Mouse (Mus musculus): ENCODE results near the gene Mrps21. TPM values are rescaled to one million over a fixed set of nuclear protein-coding genes. Genes with fewer than 3 reads are reported as not detected.

The Mrps21 gene
- 668 and 693 TPM in 2 replicates for polyA plus RNA-seq (2021; fragmentation: Nextera tagmentation)
- long read RNA-seq, experiment 1, transcript Mrps21-201 (3 exons, 488 nt): major isoform, 32 of 39 reads
- long read RNA-seq, experiment 1, partial matches to known transcripts: 0 of 39 reads
- long read RNA-seq, experiment 1, other reads (novel, unspliced or antisense): 4 of 39 reads
- long read RNA-seq, experiment 2, transcript Mrps21-201 (3 exons, 488 nt): major isoform, 223 of 250 reads
- long read RNA-seq, experiment 2, transcript Mrps21-202 (2 exons, 405 nt): minor isoform, 24 of 250 reads
- long read RNA-seq, experiment 2, partial matches to known transcripts: 0 of 250 reads
- long read RNA-seq, experiment 2, other reads (novel, unspliced or antisense): 3 of 250 reads

DNA sequence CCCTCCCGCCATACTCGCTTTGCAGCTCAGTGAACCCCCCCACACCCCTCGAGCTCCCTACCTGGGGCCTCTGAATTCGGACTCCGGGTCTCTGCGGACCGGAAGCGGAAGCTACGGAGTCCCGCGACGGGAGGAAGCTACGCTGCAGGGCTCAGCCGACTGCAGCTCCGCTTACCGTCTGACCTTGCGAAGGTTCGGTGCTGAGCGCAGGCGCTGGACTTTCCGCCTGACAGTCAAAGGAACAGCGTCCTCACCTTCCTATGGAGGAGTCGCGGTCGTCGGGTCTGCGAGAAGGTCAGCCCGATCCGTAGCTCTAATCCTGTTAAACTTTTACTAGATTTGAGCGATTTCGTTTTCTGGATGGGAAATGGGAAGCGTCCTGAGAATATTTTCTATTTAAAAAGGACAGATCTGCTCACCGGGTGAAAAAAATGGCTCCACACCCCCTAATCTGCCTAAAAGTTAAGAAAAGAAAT is at the start of gene Mrps21:
TSS of gene Mrps21 (minus strand) at position 128 of the 476 bp plus-strand sequence.

DNA sequence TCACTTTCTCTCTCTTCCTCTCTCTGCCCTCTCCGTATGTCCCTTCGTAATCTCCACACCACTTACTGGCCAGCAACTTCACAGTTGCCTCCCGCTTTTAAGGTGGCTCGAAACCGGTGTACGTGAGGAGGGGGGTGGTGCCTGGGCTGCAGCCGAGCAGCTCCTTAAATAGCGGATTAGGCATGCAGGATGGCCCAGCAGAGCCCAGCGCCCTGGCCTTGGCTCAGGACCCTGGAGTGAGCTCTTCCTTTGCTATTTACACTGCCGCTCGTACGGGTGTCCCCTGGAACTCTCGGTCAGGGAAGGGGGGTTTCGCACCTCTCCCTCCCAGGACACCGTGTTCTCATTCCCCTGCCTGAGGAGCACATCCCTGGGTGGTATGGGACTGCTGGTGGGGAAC is 33.2 kb upstream of the Mrps21 start, which contains the start of gene Car14:
TSS of gene Car14 (minus strand) at position 124 of the 400 bp plus-strand sequence.

DNA sequence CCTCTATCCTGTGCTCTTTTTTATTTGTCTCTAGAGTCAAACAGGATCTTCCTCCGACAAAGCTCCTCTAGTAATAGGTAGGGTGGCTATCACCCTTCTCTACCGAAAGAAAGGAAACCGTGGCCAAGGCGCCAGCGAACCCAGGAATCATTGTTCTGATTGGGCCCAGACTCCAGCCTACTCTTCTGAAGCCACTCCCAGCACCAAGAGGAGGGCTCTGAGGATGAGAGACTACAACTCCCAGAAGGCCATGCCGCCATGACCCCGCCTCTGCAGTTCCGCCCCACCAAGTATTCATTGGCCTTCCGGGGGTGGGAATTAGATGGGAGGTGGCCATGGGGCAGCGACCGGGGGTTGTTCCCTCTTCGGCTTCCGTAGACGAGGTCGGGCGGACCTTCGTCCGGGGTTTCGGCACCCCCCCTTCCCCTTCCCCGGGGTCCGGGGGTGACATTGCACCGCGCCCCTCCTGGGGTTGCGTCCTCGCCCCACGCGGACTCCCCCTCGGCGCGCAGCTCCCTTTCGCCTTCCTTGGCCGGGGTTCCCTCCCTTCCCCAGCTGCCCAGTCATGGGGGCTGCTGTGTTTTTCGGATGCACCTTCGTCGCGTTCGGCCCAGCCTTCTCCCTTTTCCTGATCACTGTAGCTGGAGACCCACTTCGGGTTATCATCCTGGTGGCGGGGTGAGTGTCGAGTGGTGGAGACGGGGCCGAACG is 22.4 kb upstream of the Mrps21 start, which contains the start of gene Aph1a:
TSS of gene Aph1a (plus strand) at position 364 of the 711 bp plus-strand sequence.

DNA sequence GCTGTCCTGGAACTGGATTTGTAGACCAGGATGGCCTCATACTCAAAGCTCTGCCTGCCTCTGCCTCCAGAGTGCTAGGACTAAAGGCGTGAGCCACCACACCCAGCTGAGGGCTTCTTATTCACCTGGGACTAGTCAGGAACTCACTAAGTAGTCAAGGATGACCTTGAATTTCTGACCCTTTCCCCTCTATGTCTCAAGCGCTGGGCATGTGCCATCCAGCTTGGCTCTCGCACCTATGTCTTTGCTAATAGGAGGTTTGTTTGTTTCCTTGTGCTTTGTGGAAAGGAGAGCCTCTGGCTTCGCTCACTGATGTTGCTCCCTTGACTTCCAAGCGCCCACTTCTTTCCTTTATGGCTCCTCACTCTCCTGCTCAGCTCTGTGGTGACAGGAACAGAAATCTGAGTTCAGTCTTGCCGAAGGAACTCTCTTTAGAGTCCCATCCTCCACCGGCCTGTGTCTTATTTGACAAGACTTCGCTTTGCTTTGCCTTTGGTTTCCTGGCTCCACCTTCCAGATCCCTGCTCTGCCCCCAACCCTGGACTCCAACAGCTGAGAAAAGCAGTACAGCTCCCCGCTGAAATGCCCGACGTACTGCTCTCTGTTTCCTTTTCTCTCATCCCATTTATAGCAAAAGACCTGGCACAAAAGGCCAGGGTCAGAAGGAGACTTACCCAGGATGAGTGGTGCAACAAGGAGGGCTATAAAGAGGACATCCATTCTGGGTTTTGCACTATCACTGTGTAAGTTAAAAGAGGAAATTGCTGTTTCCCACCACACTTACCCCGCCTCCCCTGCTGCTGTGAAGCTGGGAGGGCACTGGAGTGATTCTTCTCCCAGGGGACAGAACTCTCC is 20.1 kb upstream of the Mrps21 start, which contains the start of gene BC028528:
TSS of gene BC028528 (minus strand) at position 795 of the 855 bp plus-strand sequence.

DNA sequence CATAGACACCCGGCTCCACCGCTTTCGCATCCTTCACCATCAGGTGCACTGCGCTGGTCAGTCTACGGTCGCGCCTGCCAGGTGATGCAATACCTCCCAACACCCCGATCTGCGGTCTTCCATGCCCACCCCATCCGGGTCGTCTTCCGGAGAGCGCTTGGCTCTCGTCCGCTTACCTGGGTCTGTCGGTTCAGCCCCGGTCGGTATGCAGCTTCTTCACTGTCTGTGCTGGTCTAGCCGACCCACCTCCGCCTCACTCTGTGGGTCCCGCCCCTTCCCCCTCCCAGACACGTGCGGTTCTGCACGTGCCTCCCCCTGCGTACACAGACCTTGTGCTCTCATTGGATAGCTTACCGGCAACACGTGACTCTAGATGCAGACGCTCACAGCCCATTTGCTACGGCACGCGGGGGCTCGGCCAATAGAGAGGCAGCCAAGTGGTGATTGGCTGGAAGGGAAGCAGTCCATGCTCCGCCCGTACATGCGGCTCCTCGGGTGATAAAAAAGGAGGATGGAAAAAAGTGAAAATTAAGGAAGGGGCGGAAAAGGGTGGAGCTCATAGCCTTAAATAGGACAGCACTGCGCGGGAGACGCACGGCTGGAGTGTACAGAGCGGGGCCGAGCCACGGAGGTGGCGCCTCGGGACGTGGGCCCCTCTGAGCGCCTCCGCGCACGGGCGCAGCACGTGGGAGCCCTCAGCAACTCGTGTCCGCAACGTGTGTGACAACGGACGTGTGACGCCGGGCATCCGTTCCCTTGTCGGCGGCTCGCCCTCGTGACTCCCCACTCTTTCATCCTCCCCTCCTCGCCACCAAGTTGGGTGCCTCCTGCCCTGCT is 10.9 kb upstream of the Mrps21 start, which contains the start of gene Ciart:
TSS of gene Ciart (minus strand) at position 273 of the 837 bp plus-strand sequence.

DNA sequence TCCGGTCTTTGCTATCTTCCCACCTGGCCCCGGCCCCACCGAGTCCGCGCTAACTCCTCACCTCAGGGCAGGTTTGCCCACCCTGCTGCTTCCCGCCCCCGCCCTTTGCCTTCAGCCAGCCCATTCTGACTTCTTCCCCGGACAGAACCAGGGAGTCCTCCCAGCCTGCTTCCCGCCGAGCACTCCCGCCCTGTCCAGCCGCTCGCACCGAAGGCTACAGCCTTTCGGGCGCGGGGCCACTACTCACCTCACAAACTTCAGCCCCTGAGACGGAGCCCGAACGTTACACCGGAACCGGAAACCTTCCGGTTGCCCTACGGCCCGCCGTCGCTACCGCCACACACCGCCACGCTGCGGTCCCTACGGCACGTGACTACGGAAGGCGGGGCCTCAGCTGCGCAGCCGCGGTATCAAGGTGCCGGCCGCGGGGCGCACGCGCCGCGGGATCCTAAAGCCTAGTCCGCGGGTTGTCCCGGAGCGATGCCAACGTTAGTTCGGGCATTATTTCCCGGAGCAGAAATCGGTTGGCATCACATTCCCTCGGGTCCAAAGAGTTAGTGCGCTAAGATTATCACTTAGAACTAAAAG is 15.7 kb downstream of the Mrps21 start, which contains the start of gene Prpf3:
TSS of gene Prpf3 (minus strand) at position 384 of the 588 bp plus-strand sequence.

DNA sequence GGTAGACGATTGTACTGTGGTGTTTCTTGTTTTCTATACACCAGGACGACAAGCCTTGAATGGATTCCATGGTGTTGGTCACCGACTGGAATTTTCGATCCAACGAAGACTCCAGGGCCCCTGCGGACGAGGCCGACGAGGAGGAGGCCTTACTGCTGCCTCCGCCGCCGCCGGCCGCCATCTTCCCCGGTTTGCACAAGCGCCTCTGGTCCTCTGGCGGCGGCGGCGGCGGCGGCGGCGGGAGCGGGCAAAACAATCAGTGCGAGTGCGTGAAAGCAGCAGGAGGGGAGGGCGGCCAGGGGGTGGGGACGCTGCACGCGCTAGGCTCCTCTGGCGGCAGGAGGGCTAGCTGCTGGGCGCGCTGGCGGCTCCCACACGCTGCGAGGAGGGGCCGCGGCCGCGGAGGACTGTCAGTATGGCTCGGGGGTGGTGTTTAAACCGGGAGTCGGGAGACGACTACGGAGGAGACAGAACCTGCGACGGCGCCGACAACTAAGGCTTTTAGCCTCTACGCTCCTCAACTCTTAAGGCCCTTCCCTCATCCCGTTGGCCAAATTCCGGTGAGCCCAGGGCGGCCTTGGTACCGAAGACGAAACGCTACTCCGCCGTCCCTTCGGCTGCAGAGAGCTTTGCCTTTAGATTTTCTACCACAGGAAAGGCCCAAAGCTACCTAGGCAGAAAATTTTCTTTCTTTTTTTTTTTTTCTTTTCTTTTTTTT is 52.6 kb downstream of the Mrps21 start, which contains the start of gene Rprd2:
TSS of gene Rprd2 (minus strand) at position 293 of the 718 bp plus-strand sequence.

Other genes with a start within 250 kb of the Mrps21 start
- 289 and 317 TPM in 2 replicates for gene Ensa, start 246.5 kb downstream of the Mrps21 start, polyA plus RNA-seq (2021; fragmentation: Nextera tagmentation)
- gene Mcl1, start 212.7 kb downstream of the Mrps21 start, polyA plus RNA-seq (2021; fragmentation: Nextera tagmentation): 5.6 and 7.1 TPM in 2 replicates
- 2.8 and 4.0 TPM in 2 replicates for gene Adamtsl4, start 183.6 kb downstream of the Mrps21 start, polyA plus RNA-seq (2021; fragmentation: Nextera tagmentation)
- 4.7 and 5.8 TPM in 2 replicates for gene Ecm1, start 131.9 kb downstream of the Mrps21 start, polyA plus RNA-seq (2021; fragmentation: Nextera tagmentation)
- 23.7 and 29.0 TPM in 2 replicates for gene Tars2, start 111.3 kb downstream of the Mrps21 start, polyA plus RNA-seq (2021; fragmentation: Nextera tagmentation)
- gene Rprd2, start 52.7 kb downstream of the Mrps21 start, polyA plus RNA-seq (2021; fragmentation: Nextera tagmentation): 29.7 and 41.0 TPM in 2 replicates
- 9.0 and 9.1 TPM in 2 replicates for gene Prpf3, start 15.6 kb downstream of the Mrps21 start, polyA plus RNA-seq (2021; fragmentation: Nextera tagmentation)
- 12.7 and 22.7 TPM in 2 replicates for gene Ciart, start 10.7 kb upstream of the Mrps21 start, polyA plus RNA-seq (2021; fragmentation: Nextera tagmentation)
- 10.3 and 13.7 TPM in 2 replicates for gene BC028528, start 20.5 kb upstream of the Mrps21 start, polyA plus RNA-seq (2021; fragmentation: Nextera tagmentation)
- 37.8 and 53.1 TPM in 2 replicates for gene Aph1a, start 22.4 kb upstream of the Mrps21 start, polyA plus RNA-seq (2021; fragmentation: Nextera tagmentation)
- gene Car14, start 33.2 kb upstream of the Mrps21 start, polyA plus RNA-seq (2021; fragmentation: Nextera tagmentation): 10.7 and 14.9 TPM in 2 replicates
- gene Anp32e, start 57.7 kb upstream of the Mrps21 start, polyA plus RNA-seq (2021; fragmentation: Nextera tagmentation): 11.8 and 13.7 TPM in 2 replicates
- 16.5 and 28.8 TPM in 2 replicates for gene Plekho1, start 124.5 kb upstream of the Mrps21 start, polyA plus RNA-seq (2021; fragmentation: Nextera tagmentation)
- gene Vps45, start 186.9 kb upstream of the Mrps21 start, polyA plus RNA-seq (2021; fragmentation: Nextera tagmentation): 26.6 and 36.6 TPM in 2 replicates
- gene Otud7b, start 233.0 kb upstream of the Mrps21 start, polyA plus RNA-seq (2021; fragmentation: Nextera tagmentation): 6.3 and 9.2 TPM in 2 replicates